Mouse (Mus musculus) thymus, adult 2 months (tissue): Measurements from ENCODE around the gene Frat1. TPM values are rescaled to one million over a fixed set of nuclear protein-coding genes. Genes with fewer than 3 reads are reported as not detected.
A peak's percentile ranks its signal among the peaks of the same experiment; 100 is the strongest.

ENCODE experiments used
- DNase-seq: peaks from one replicate; pipeline ENCODE4 v3.0.0; 2021
- H3K27ac ChIP-seq: fragments of 200-500 bp; 2 replicates; pipeline ENCODE4 v1.5.1; 2012; ENCODE audit warnings: low read length, control low read depth; ENCODE audit not compliant: control insufficient read depth, insufficient read depth
- H3K27me3 ChIP-seq: fragments of 200-500 bp; 2 replicates; pipeline ENCODE4 v1.6.1; 2012; ENCODE audit warnings: mild to moderate bottlenecking, low read length, moderate library complexity, mixed read lengths; ENCODE audit not compliant: control insufficient read depth, insufficient read depth
- H3K36me3 ChIP-seq: fragments of 200-500 bp; 2 replicates; pipeline ENCODE4 v1.6.1; 2012; ENCODE audit warnings: mild to moderate bottlenecking, low read length, moderate library complexity; ENCODE audit not compliant: control insufficient read depth, insufficient read depth
- H3K4me1 ChIP-seq: fragments of 200-500 bp; replicated peaks from 2 replicates; pipeline ENCODE4 v1.6.1; 2012; ENCODE audit warnings: low read length; ENCODE audit not compliant: control insufficient read depth, insufficient read depth
- H3K4me3 ChIP-seq: fragments of 200-500 bp; 2 replicates; pipeline ENCODE4 v1.5.1; 2012; ENCODE audit warnings: mild to moderate bottlenecking, low read length, control low read depth, moderate library complexity; ENCODE audit not compliant: control insufficient read depth, insufficient read depth
- CTCF ChIP-seq: fragments of 200-500 bp; IDR thresholded peaks from 2 replicates; pipeline ENCODE4 v1.5.1; 2012; ENCODE audit warnings: mild to moderate bottlenecking, control low read depth, low read length, moderate library complexity, borderline replicate concordance; ENCODE audit not compliant: control insufficient read depth, poor library complexity, insufficient read depth; ENCODE audit errors: extremely low read depth
- POLR2A ChIP-seq: fragments of 200-500 bp; IDR thresholded peaks from 2 replicates; pipeline ENCODE4 v1.6.1; 2012; ENCODE audit warnings: mild to moderate bottlenecking, low read length, control low read depth, moderate library complexity; ENCODE audit not compliant: control insufficient read depth, poor library complexity, insufficient read depth; ENCODE audit errors: extremely low read depth
- WGBS: fragments of 180-500 bp; shearing (Covaris S2); methylation state at CpG from one replicate; pipeline ENCODE4 v1.1.7; 2018; 5-methylcytosine and 5-hydroxymethylcytosine counted together
- polyA plus RNA-seq: library from polyadenylated mRNA; depleted of rRNA; stranded (reverse); fragments of >200 nt; gene quantifications from 2 replicates; pipeline ENCODE4 v1.2.3, GENCODE M21; 2012

Gene Frat1
- polyA plus RNA-seq, 1 experiment = 15.4 TPM

DNA sequence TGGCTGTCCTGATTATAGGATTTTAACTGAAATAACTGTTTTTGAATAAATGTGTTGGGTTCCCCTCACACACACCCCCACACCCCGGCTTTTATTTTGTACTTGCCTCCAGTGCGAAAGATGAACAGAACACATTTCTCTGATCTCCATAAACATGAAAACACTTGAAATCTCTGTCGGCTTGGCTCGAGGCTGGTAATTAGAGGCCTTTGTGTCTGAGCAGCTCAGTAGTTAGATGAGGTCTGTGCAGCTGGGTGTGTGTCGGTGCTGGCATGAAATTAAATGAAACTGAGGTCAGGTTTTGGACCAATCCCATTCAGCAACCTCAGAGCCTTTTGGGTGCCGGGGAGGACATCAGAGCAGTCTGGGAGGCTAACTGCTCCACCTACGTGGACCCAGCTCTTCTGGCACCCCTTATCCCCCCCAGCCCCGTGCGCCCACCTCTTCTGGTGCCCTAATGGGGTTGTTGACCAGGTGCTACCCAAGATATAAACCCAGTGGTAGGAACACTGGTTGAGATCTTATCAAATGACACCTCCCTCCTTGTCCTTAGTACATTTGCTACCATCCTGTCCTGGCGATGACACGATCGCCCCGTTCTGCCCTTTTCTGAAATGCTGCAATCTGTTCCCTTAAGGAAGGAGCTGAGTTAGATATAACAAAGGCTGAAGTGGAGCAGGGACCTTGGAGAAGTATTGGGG, 2.9 kb downstream of the Frat1 start:
- WGBS = 92% methylated on average over 13 of the region's 13 CpGs
- Histone ChIP-seq H3K36me3 (no peaks in the 10 kb centered on the region), H3K4me3 (no peak overlapping the region), H3K4me1 (peaks cover 23% of the 10 kb centered on the region), H3K27me3 (no peaks in the 10 kb centered on the region), H3K27ac (no peak overlapping the region)
- DNase-seq = no peak
- TF ChIP-seq POLR2A (no peak), CTCF (no peak)

DNA sequence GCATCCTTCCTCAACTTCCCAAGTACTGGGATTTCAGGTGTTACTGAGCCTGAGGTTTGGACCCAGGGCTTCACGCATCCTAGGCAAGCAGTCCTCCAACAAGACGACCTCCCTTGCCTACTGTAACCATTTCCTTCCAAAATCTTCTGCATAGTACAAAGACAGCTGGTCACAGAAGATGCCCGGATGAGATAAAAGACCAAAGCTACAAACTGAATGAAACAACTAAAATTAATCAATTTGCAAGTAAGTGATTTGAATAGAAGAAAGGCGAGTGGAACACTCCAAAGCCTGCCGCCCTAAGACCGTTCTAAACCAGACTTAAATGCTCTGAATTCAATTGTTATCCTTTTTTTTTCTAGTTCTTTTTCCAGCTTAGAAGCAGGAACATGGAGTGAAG, 5.6 kb downstream of the Frat1 start:
- Histone ChIP-seq H3K36me3 (no peaks in the 10 kb centered on the region), H3K27me3 (no peaks in the 10 kb centered on the region), H3K4me1 (peaks cover 21% of the 10 kb centered on the region), H3K27ac (no peak overlapping the region), H3K4me3 (no peak overlapping the region)
- TF ChIP-seq POLR2A (no peak), CTCF (no peak)
- no peak for DNase-seq
- WGBS = 69% methylated on average over 6 of the region's 6 CpGs

- Histone ChIP-seq H3K4me3 (no peak overlapping the region), H3K4me1 (peaks cover 21% of the 10 kb centered on the region), H3K36me3 (no peaks in the 10 kb centered on the region), H3K27ac (no peak overlapping the region), H3K27me3 (no peaks in the 10 kb centered on the region)
- DNase-seq = peak; percentile 21
- WGBS = 29% methylated on average over 6 of the region's 6 CpGs
- TF ChIP-seq CTCF (no peak), POLR2A (no peak)
Observed at GRCm38 (mm10) chr19:41835816-41836215, 6.0 kb downstream of the Frat1 start.

GRCm38 (mm10) chr19:41836719-41837118, 6.9 kb downstream of the Frat1 start:
- TF ChIP-seq POLR2A = no peak
- TF ChIP-seq CTCF = no peak
- no peak overlapping the region for H3K4me3 ChIP-seq
- no peak for DNase-seq
- 77% methylated on average over 3 of the region's 3 CpGs for WGBS
- no peaks in the 10 kb centered on the region for H3K27me3 ChIP-seq
- peaks cover 14% of the 10 kb centered on the region for H3K4me1 ChIP-seq
- no peak overlapping the region for H3K27ac ChIP-seq
- no peaks in the 10 kb centered on the region for H3K36me3 ChIP-seq

GRCm38 (mm10) chr19:41837194-41837916, 7.6 kb downstream of the Frat1 start:
- WGBS = 91% methylated on average over 9 of the region's 9 CpGs
- Histone ChIP-seq H3K4me1 (peaks cover 10% of the 10 kb centered on the region), H3K36me3 (no peaks in the 10 kb centered on the region), H3K27me3 (no peaks in the 10 kb centered on the region), H3K4me3 (no peak overlapping the region), H3K27ac (no peak overlapping the region)
- TF ChIP-seq CTCF (no peak), POLR2A (no peak)
- DNase-seq = no peak

GRCm38 (mm10) chr19:41837917-41838261, 8.1 kb downstream of the Frat1 start:
- Histone ChIP-seq H3K27me3 (no peaks in the 10 kb centered on the region), H3K36me3 (no peaks in the 10 kb centered on the region), H3K4me3 (no peak overlapping the region), H3K27ac (no peak overlapping the region), H3K4me1 (peaks cover 5% of the 10 kb centered on the region)
- WGBS = 73% methylated on average over 4 of the region's 4 CpGs
- TF ChIP-seq CTCF = no peak
- TF ChIP-seq POLR2A = no peak
- no peak for DNase-seq
